ENCODE assay signal across 12 mouse cellular contexts in genomic region chr17:29393335-29394089, GRCm38 (mm10). TPM values are rescaled to one million over a fixed set of nuclear protein-coding genes. Genes with fewer than 3 reads are reported as not detected.
DNase-seq lines count a peak whose midpoint lies in the region; ATAC-seq and TF ChIP-seq lines count a peak whose summit lies in the region.
"Had no signal": no experiment of that assay in that cellular context is flagged by ENCODE, and none has a peak within 500 bp of the region (broad histone marks: within the 10 kb centered on the region; RNA-seq: fewer than 3 reads in every experiment).

No protein-coding gene starts in this region.

- TF ChIP-seq EP300 in lung, postnatal 0 days (IDR thresholded peaks at IDR 0.05) = no peak; the same call in 1 of the 2 replicates

- peak; percentile 18; the same call in 1 of the 2 replicates for ATAC-seq in lung, postnatal 0 days
- no peak for ATAC-seq in hindbrain, embryonic 12.5 days (ENCODE audit: low FRiP score)
- ATAC-seq: forebrain, embryonic 15.5 days had no signal

- no peaks in the 10 kb centered on the region for H3K9me3 ChIP-seq in lung, postnatal 0 days (ENCODE audit: low read length)
- H3K9me3 ChIP-seq in hindbrain, embryonic 12.5 days (replicated peaks) = no peaks in the 10 kb centered on the region
- H3K9me3 ChIP-seq: forebrain, embryonic 15.5 days; heart, embryonic 15.5 days; limb, embryonic 13.5 days had no signal

- no peak overlapping the region for H3K4me3 ChIP-seq in lung, postnatal 0 days (ENCODE audit: low read depth, low read length)
- no peak overlapping the region; the same call in 1 of the 2 replicates for H3K4me3 ChIP-seq in spleen, adult 2 months (ENCODE audit: extremely low read depth, insufficient read depth, insufficient read length)
- H3K4me3 ChIP-seq in hindbrain, embryonic 12.5 days = no peak overlapping the region
- H3K4me3 ChIP-seq: forebrain, embryonic 15.5 days; heart, embryonic 15.5 days; limb, embryonic 13.5 days had no signal

- peak overlapping the region; percentile 40; the same call in 1 of the 2 replicates for H3K27ac ChIP-seq in lung, postnatal 0 days (ENCODE audit: low read length)
- H3K27ac ChIP-seq in spleen, adult 2 months (ENCODE audit: insufficient read depth, low read length) = peak overlapping the region; percentile 92
- no peak overlapping the region for H3K27ac ChIP-seq in hindbrain, embryonic 12.5 days
- H3K27ac ChIP-seq: forebrain, embryonic 15.5 days; heart, embryonic 15.5 days; kidney, postnatal 0 days; limb, embryonic 13.5 days had no signal

- peak; percentile 82 to 84 for DNase-seq in B cell, adult 2 months
- DNase-seq in R1 (ENCODE audit: low read depth, low spot score) = peak; percentile 66
- DNase-seq in lung, postnatal 0 days (ENCODE audit: low spot score) = peak; percentile 69
- DNase-seq in spleen, adult 2 months (ENCODE audit: low read depth in 1 of 2, low spot score in 2 of 2) = peak; percentile 60 to 71
- DNase-seq in cerebellum, adult 11-12 months = no peak
- no peak for DNase-seq in urinary bladder, postnatal 25 days (ENCODE audit: low spot score)
- no peak for DNase-seq in gastrocnemius, postnatal 25 days

- no peak for TF ChIP-seq POLR2A in spleen, adult 2 months (IDR thresholded peaks at IDR 0.05; ENCODE audit: low read depth, low read length)

- H3K36me3 ChIP-seq in lung, postnatal 0 days (ENCODE audit: insufficient read depth, low read length) = no peaks in the 10 kb centered on the region
- H3K36me3 ChIP-seq in spleen, adult 2 months (ENCODE audit: control insufficient read depth, insufficient read depth, low read length) = no peaks in the 10 kb centered on the region
- no peaks in the 10 kb centered on the region for H3K36me3 ChIP-seq in hindbrain, embryonic 12.5 days
- H3K36me3 ChIP-seq: forebrain, embryonic 15.5 days; heart, embryonic 15.5 days; limb, embryonic 13.5 days had no signal

- H3K4me1 ChIP-seq in lung, postnatal 0 days (ENCODE audit: insufficient read depth, low read depth, low read length) = peaks cover 20% of the 10 kb centered on the region; the same call in 1 of the 2 replicates
- H3K4me1 ChIP-seq in spleen, adult 2 months (ENCODE audit: control insufficient read depth, insufficient read depth, insufficient read length) = peaks cover 40% of the 10 kb centered on the region
- peaks cover 19% of the 10 kb centered on the region for H3K4me1 ChIP-seq in hindbrain, embryonic 12.5 days

- H3K9ac ChIP-seq in lung, postnatal 0 days (replicated peaks; ENCODE audit: low read depth) = no peak overlapping the region
- H3K9ac ChIP-seq in hindbrain, embryonic 12.5 days = no peak overlapping the region
- H3K9ac ChIP-seq: forebrain, embryonic 15.5 days; heart, embryonic 15.5 days; limb, embryonic 13.5 days had no signal

- WGBS in lung, postnatal 0 days = 50% methylated on average over 14 of the region's 14 CpGs
- WGBS in spleen, adult 2 months = 26% methylated on average over 14 of the region's 14 CpGs
- 66% methylated on average over 14 of the region's 14 CpGs for WGBS in hindbrain, embryonic 12.5 days

- H3K27me3 ChIP-seq in lung, postnatal 0 days (replicated peaks; ENCODE audit: insufficient read depth, low read length) = no peaks in the 10 kb centered on the region
- no peaks in the 10 kb centered on the region for H3K27me3 ChIP-seq in spleen, adult 2 months (ENCODE audit: control insufficient read depth, insufficient read depth, low read length)
- no peaks in the 10 kb centered on the region for H3K27me3 ChIP-seq in hindbrain, embryonic 12.5 days
- H3K27me3 ChIP-seq: forebrain, embryonic 15.5 days; heart, embryonic 15.5 days; limb, embryonic 13.5 days had no signal

- H3K4me2 ChIP-seq in lung, postnatal 0 days (replicated peaks; ENCODE audit: low read depth, low read length) = no peak overlapping the region
- no peak overlapping the region for H3K4me2 ChIP-seq in hindbrain, embryonic 12.5 days (replicated peaks)
- H3K4me2 ChIP-seq: forebrain, embryonic 15.5 days; heart, embryonic 15.5 days; limb, embryonic 13.5 days had no signal

- no peak for TF ChIP-seq CTCF in lung, postnatal 0 days (IDR thresholded peaks at IDR 0.05)
- TF ChIP-seq CTCF in spleen, adult 2 months (IDR thresholded peaks at IDR 0.05; ENCODE audit: extremely low read depth, insufficient read depth, insufficient read length, insufficient replicate concordance) = no peak

RNA-seq across cellular contexts. Expression of gene Fgd2, which starts 32.8 kb away (rescaled TPM):
- 11.9 and 14.2 TPM in 2 replicates for polyA plus RNA-seq in lung, postnatal 0 days (2015; fragmentation: Nextera tagmentation; extraction: Ambion mirVana)
- 268 and 346 TPM in 2 replicates for polyA plus RNA-seq in spleen, adult 2 months (2012; rRNA removed)
- 4.3 and 7.0 TPM in 2 replicates for polyA plus RNA-seq in hindbrain, embryonic 12.5 days (2016; fragmentation: Nextera tagmentation; extraction: Ambion mirVana)
- 1 to 10 TPM; 1.2 to 1.6 TPM for total RNA-seq in gastrocnemius, postnatal 25 days (2021)

RNA-seq across cellular contexts. Expression of gene Mtch1, which starts 45.8 kb away (rescaled TPM):
- 342 and 350 TPM in 2 replicates for polyA plus RNA-seq in lung, postnatal 0 days (2015; fragmentation: Nextera tagmentation; extraction: Ambion mirVana)
- 145 and 212 TPM in 2 replicates for polyA plus RNA-seq in spleen, adult 2 months (2012; rRNA removed)
- polyA plus RNA-seq in hindbrain, embryonic 12.5 days (2016; fragmentation: Nextera tagmentation; extraction: Ambion mirVana) = 438 and 466 TPM in 2 replicates
- total RNA-seq in gastrocnemius, postnatal 25 days (2021) = 100 to 1,000 TPM; 104 to 106 TPM

Comparison
In these comparisons a context has a peak if more than half of its experiments do, and no peak if none do; other contexts are left out.
1. DNase-seq: peak in B cell, adult 2 months (2 of 2), R1 (single experiment), lung, postnatal 0 days (single experiment) and spleen, adult 2 months (2 of 2); none in cerebellum, adult 11-12 months (single experiment), urinary bladder, postnatal 25 days (single experiment) and gastrocnemius, postnatal 25 days (single experiment).
2. RNA of gene Fgd2, which starts 32.8 kb away (polyA plus RNA-seq): 268 to 346 TPM in spleen, adult 2 months; 11.9 to 14.2 TPM in lung, postnatal 0 days and 4.3 to 7.0 TPM in hindbrain, embryonic 12.5 days; every median in the first group is over 10 times any median in the second.